Mouse (Mus musculus) neural tube, embryonic 12.5 days (tissue): Measurements from ENCODE around the gene Wbp2. TPM values are rescaled to one million over a fixed set of nuclear protein-coding genes. Genes with fewer than 3 reads are reported as not detected.
"Not testable (repeated sequence)": the region's sequence is repeated elsewhere in the genome, so short reads cannot be mapped to it uniquely, and the experiment has no call there.

Experiments used
- ATAC-seq: fragments of 200-750 bp; cut with Nextera tagmentation; 2 replicates; pipeline ENCODE4 v1.8.0; 2017; ENCODE audit warnings: low read depth, mild to moderate bottlenecking, moderate TSS enrichment, moderate library complexity; ENCODE audit not compliant: low FRiP score
- H3K27ac ChIP-seq: fragments of 300-500 bp; sonication (generic); 2 replicates; pipeline ENCODE4 v1.5.1; 2016
- H3K27me3 ChIP-seq: fragments of 300-500 bp; sonication (generic); replicated peaks from 2 replicates; pipeline ENCODE4 v1.6.1; 2016; ENCODE audit warnings: mild to moderate bottlenecking
- H3K36me3 ChIP-seq: fragments of 300-500 bp; sonication (generic); 2 replicates; pipeline ENCODE4 v1.6.1; 2016; ENCODE audit warnings: mild to moderate bottlenecking
- H3K4me1 ChIP-seq: fragments of 300-500 bp; sonication (generic); 2 replicates; pipeline ENCODE4 v1.6.1; 2016
- H3K4me2 ChIP-seq: fragments of 300-500 bp; sonication (generic); replicated peaks from 2 replicates; pipeline ENCODE4 v1.6.1; 2016; ENCODE audit warnings: mild to moderate bottlenecking
- H3K4me3 ChIP-seq: fragments of 300-500 bp; sonication (generic); 2 replicates; pipeline ENCODE4 v1.5.1; 2016
- H3K9ac ChIP-seq: fragments of 300-500 bp; sonication (generic); 2 replicates; pipeline ENCODE4 v1.6.1; 2016; ENCODE audit warnings: mild to moderate bottlenecking
- H3K9me3 ChIP-seq: fragments of 300-500 bp; sonication (generic); 2 replicates; pipeline ENCODE4 v1.6.1; 2016; ENCODE audit warnings: mild to moderate bottlenecking
- WGBS: fragments of 180-500 bp; shearing (Covaris S2); methylation state at CpG from one replicate; pipeline ENCODE4 v1.1.7; 2016; 5-methylcytosine and 5-hydroxymethylcytosine counted together
- polyA plus RNA-seq: library from polyadenylated mRNA; unstranded; fragments of >200 nt; fragmentation: Nextera tagmentation; extraction: Ambion mirVana; gene quantifications from 2 replicates; pipeline ENCODE4 v1.2.1, GENCODE M21; 2016

The Wbp2 gene
- polyA plus RNA-seq, 1 experiment from 2014 or later, result 110 TPM

GRCm38 (mm10) chr11:116098711-116099460, 12.1 kb upstream of the Wbp2 start:
- ATAC-seq, result no peak
- no peaks in the 10 kb centered on the region for H3K36me3 ChIP-seq
- H3K4me2 ChIP-seq, result no peak overlapping the region
- WGBS, result 71% methylated on average over 14 of the region's 14 CpGs
- H3K27ac ChIP-seq, result no peak overlapping the region
- peaks cover 18% of the 10 kb centered on the region for H3K4me1 ChIP-seq
- 0 out of 2 replicates have a peak overlapping the region, but pooled peaks have one; percentile 5 for H3K9ac ChIP-seq
- 0 out of 2 replicates have a peak, but pooled peaks cover 3% of the 10 kb centered on the region for H3K9me3 ChIP-seq
- no peak overlapping the region for H3K4me3 ChIP-seq
- H3K27me3 ChIP-seq, result no peaks in the 10 kb centered on the region

GRCm38 (mm10) chr11:116096213-116097108, 9.7 kb upstream of the Wbp2 start:
- 91% methylated on average over 5 of the region's 5 CpGs for WGBS
- ATAC-seq, result no peak
- Histone ChIP-seq H3K4me3 (no peak overlapping the region), H3K9me3 (0 out of 2 replicates have a peak, but pooled peaks cover 3% of the 10 kb centered on the region), H3K27me3 (no peaks in the 10 kb centered on the region), H3K27ac (no peak overlapping the region), H3K9ac (no peak overlapping the region), H3K4me2 (no peak overlapping the region), H3K36me3 (no peaks in the 10 kb centered on the region), H3K4me1 (0 out of 2 replicates have a peak, but pooled peaks cover under 1% of the 10 kb centered on the region)

- Histone ChIP-seq H3K9ac (no peak overlapping the region), H3K36me3 (no peaks in the 10 kb centered on the region), H3K27ac (no peak overlapping the region), H3K4me1 (no peaks in the 10 kb centered on the region), H3K4me3 (no peak overlapping the region), H3K27me3 (no peaks in the 10 kb centered on the region), H3K4me2 (no peak overlapping the region), H3K9me3 (0 out of 2 replicates have a peak, but pooled peaks cover 3% of the 10 kb centered on the region)
- ATAC-seq, result no peak
- WGBS, result 84% methylated on average over 3 of the region's 3 CpGs
These were observed 8.8 kb upstream of the Wbp2 start for GRCm38 (mm10) chr11:116095573-116095972.

- 68% methylated on average over 16 of the region's 16 CpGs for WGBS
- H3K36me3 ChIP-seq, result no peaks in the 10 kb centered on the region
- H3K4me2 ChIP-seq, result no peak overlapping the region
- H3K27me3 ChIP-seq, result no peaks in the 10 kb centered on the region
- no peak overlapping the region for H3K27ac ChIP-seq
- ATAC-seq, result no peak
- H3K4me1 ChIP-seq, result no peaks in the 10 kb centered on the region
- no peak overlapping the region for H3K4me3 ChIP-seq
- 0 out of 2 replicates have a peak, but pooled peaks cover 3% of the 10 kb centered on the region for H3K9me3 ChIP-seq
- H3K9ac ChIP-seq, result no peak overlapping the region
These were observed 7.2 kb upstream of the Wbp2 start for GRCm38 (mm10) chr11:116093771-116094565.

- H3K9ac ChIP-seq, H3K4me3 ChIP-seq, H3K36me3 ChIP-seq, ATAC-seq, H3K9me3 ChIP-seq, H3K4me2 ChIP-seq, H3K27me3 ChIP-seq, H3K4me1 ChIP-seq, H3K27ac ChIP-seq: not testable (repeated sequence)
- 95% methylated on average over 6 of the region's 6 CpGs for WGBS
These were observed 6.2 kb upstream of the Wbp2 start for GRCm38 (mm10) chr11:116092959-116093358.

GRCm38 (mm10) chr11:116091591-116091990, 4.8 kb upstream of the Wbp2 start:
- 0 out of 2 replicates have a peak, but pooled peaks cover 6% of the 10 kb centered on the region for H3K4me1 ChIP-seq
- no peak for ATAC-seq
- no peaks in the 10 kb centered on the region for H3K9me3 ChIP-seq
- H3K9ac ChIP-seq, result no peak overlapping the region
- WGBS, result 89% methylated on average over 6 of the region's 6 CpGs
- no peak overlapping the region for H3K4me3 ChIP-seq
- H3K36me3 ChIP-seq, result no peaks in the 10 kb centered on the region
- H3K4me2 ChIP-seq, result no peak overlapping the region
- H3K27me3 ChIP-seq, result no peaks in the 10 kb centered on the region
- no peak overlapping the region for H3K27ac ChIP-seq

GRCm38 (mm10) chr11:116089545-116089944, 2.8 kb upstream of the Wbp2 start:
- Histone ChIP-seq H3K4me2 (no peak overlapping the region), H3K9ac (no peak overlapping the region), H3K27me3 (no peaks in the 10 kb centered on the region), H3K27ac (no peak overlapping the region), H3K4me1 (peaks cover 18% of the 10 kb centered on the region), H3K9me3 (no peaks in the 10 kb centered on the region), H3K4me3 (no peak overlapping the region), H3K36me3 (no peaks in the 10 kb centered on the region)
- no peak for ATAC-seq
- WGBS, result 90% methylated on average over 6 of the region's 6 CpGs

- Histone ChIP-seq H3K4me3 (no peak overlapping the region), H3K27me3 (no peaks in the 10 kb centered on the region), H3K4me1 (peaks cover 18% of the 10 kb centered on the region), H3K9me3 (no peaks in the 10 kb centered on the region), H3K27ac (no peak overlapping the region), H3K36me3 (peaks cover 3% of the 10 kb centered on the region), H3K9ac (no peak overlapping the region), H3K4me2 (no peak overlapping the region)
- WGBS, result 88% methylated on average over 11 of the region's 11 CpGs
- no peak for ATAC-seq
These were observed 2.1 kb upstream of the Wbp2 start for GRCm38 (mm10) chr11:116088741-116089394.

GRCm38 (mm10) chr11:116088188-116088587, 1.4 kb upstream of the Wbp2 start:
- no peaks in the 10 kb centered on the region for H3K9me3 ChIP-seq
- no peak overlapping the region for H3K4me3 ChIP-seq
- 90% methylated on average over 8 of the region's 8 CpGs for WGBS
- no peaks in the 10 kb centered on the region for H3K27me3 ChIP-seq
- no peak overlapping the region for H3K27ac ChIP-seq
- H3K36me3 ChIP-seq, result peaks cover 10% of the 10 kb centered on the region
- no peak for ATAC-seq
- peaks cover 18% of the 10 kb centered on the region for H3K4me1 ChIP-seq
- peak overlapping the region; percentile 63 for H3K4me2 ChIP-seq
- no peak overlapping the region for H3K9ac ChIP-seq

- no peak overlapping the region for H3K27ac ChIP-seq
- 5% methylated on average over 31 of the region's 31 CpGs for WGBS
- H3K36me3 ChIP-seq, result peaks cover 15% of the 10 kb centered on the region
- no peaks in the 10 kb centered on the region for H3K27me3 ChIP-seq
- H3K9ac ChIP-seq, result peak overlapping the region; percentile 51
- ATAC-seq, result peak; percentile 84
- peak overlapping the region; percentile 63 for H3K4me2 ChIP-seq
- peaks cover 18% of the 10 kb centered on the region for H3K4me1 ChIP-seq
- H3K9me3 ChIP-seq, result no peaks in the 10 kb centered on the region
- H3K4me3 ChIP-seq, result peak overlapping the region; percentile 42
These were observed 667 bp upstream of the Wbp2 start for GRCm38 (mm10) chr11:116087194-116088130.
